Mouse (Mus musculus) heart, embryonic 10.5 days (tissue): ENCODE data around the gene Sec31a. TPM values are rescaled to one million over a fixed set of nuclear protein-coding genes. Genes with fewer than 3 reads are reported as not detected.

ENCODE experiments used
- DNase-seq: peaks from one replicate; pipeline ENCODE4 v3.0.0-alpha.2; 2017; ENCODE audit warnings: low spot score
- H3K27ac ChIP-seq: fragments of 300-500 bp; sonication (generic); 2 replicates; pipeline ENCODE4 v1.5.1; 2016; ENCODE audit warnings: mild to moderate bottlenecking
- H3K27me3 ChIP-seq: fragments of 300-500 bp; sonication (generic); 2 replicates; pipeline ENCODE4 v1.6.1; 2016; ENCODE audit warnings: mild to moderate bottlenecking; ENCODE audit not compliant: poor library complexity, insufficient read depth, severe bottlenecking
- H3K36me3 ChIP-seq: fragments of 300-500 bp; sonication (generic); 2 replicates; pipeline ENCODE4 v1.6.1; 2016; ENCODE audit warnings: mild to moderate bottlenecking, moderate library complexity
- H3K4me1 ChIP-seq: fragments of 300-500 bp; sonication (generic); 2 replicates; pipeline ENCODE4 v1.6.1; 2016; ENCODE audit warnings: mild to moderate bottlenecking
- H3K4me3 ChIP-seq: fragments of 300-500 bp; sonication (generic); 2 replicates; pipeline ENCODE4 v1.5.1; 2016; ENCODE audit warnings: mild to moderate bottlenecking, moderate library complexity
- H3K9me3 ChIP-seq: fragments of 300-500 bp; sonication (generic); 2 replicates; pipeline ENCODE4 v1.6.1; 2016; ENCODE audit warnings: mild to moderate bottlenecking, moderate library complexity
- WGBS: fragments of 180-500 bp; shearing (Covaris S2); methylation state at CpG from one replicate; pipeline ENCODE4 v1.1.7; 2016; 5-methylcytosine and 5-hydroxymethylcytosine counted together
- polyA plus RNA-seq: library from polyadenylated mRNA; unstranded; fragments of >200 nt; fragmentation: Nextera tagmentation; extraction: Ambion mirVana; gene quantifications from 2 replicates; pipeline ENCODE4 v1.2.1, GENCODE M21; 2016

The Sec31a gene
- polyA plus RNA-seq, 1 experiment from 2014 or later, result 156 TPM

DNA sequence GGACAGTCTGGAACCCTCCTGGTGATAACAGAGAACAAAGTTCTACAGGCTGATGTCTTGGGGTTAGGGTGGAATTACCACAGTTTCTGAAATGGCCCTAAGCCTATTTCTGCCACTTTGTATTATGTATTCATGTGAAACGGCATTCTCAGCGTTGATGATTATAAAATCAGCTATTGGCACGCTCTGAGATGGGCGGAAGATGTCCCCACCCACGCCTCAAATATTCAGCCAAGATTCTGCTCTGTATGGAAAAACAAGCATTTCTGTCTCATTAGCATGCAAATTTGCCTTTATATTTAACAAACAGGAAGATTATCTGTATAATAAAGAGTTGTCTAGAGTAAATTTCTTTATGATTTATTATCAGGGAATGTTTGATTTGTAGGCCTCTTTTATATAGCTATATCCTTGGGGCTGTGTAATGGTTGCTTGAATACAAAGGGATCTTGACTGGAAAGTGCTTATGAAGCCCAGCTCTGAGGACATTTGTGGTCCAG is 80.4 kb downstream of the Sec31a start:
- H3K9me3 ChIP-seq, result no peaks in the 10 kb centered on the region
- H3K36me3 ChIP-seq, result no peaks in the 10 kb centered on the region
- H3K4me3 ChIP-seq, result no peak overlapping the region
- DNase-seq, result no peak
- peaks cover 19% of the 10 kb centered on the region for H3K4me1 ChIP-seq
- H3K27me3 ChIP-seq, result no peaks in the 10 kb centered on the region
- no peak overlapping the region for H3K27ac ChIP-seq
- 84% methylated on average over 5 of the region's 5 CpGs for WGBS

GRCm38 (mm10) chr5:100334686-100335085 is 81.3 kb downstream of the Sec31a start:
- Histone ChIP-seq H3K4me1 (peaks cover 19% of the 10 kb centered on the region), H3K27ac (no peak overlapping the region), H3K27me3 (no peaks in the 10 kb centered on the region), H3K36me3 (no peaks in the 10 kb centered on the region), H3K9me3 (no peaks in the 10 kb centered on the region), H3K4me3 (no peak overlapping the region)
- WGBS, result 64% methylated on average over 6 of the region's 6 CpGs
- no peak for DNase-seq

- H3K4me3 ChIP-seq, result no peak overlapping the region
- H3K36me3 ChIP-seq, result no peaks in the 10 kb centered on the region
- peak overlapping the region; percentile 9; the same call in 1 of the 2 replicates for H3K27ac ChIP-seq
- H3K27me3 ChIP-seq, result no peaks in the 10 kb centered on the region
- H3K4me1 ChIP-seq, result peaks cover 27% of the 10 kb centered on the region
- no peak for DNase-seq
- WGBS, result 56% methylated on average over 14 of the region's 14 CpGs
- H3K9me3 ChIP-seq, result no peaks in the 10 kb centered on the region
Observed at GRCm38 (mm10) chr5:100333607-100334380, 82.2 kb downstream of the Sec31a start.

DNA sequence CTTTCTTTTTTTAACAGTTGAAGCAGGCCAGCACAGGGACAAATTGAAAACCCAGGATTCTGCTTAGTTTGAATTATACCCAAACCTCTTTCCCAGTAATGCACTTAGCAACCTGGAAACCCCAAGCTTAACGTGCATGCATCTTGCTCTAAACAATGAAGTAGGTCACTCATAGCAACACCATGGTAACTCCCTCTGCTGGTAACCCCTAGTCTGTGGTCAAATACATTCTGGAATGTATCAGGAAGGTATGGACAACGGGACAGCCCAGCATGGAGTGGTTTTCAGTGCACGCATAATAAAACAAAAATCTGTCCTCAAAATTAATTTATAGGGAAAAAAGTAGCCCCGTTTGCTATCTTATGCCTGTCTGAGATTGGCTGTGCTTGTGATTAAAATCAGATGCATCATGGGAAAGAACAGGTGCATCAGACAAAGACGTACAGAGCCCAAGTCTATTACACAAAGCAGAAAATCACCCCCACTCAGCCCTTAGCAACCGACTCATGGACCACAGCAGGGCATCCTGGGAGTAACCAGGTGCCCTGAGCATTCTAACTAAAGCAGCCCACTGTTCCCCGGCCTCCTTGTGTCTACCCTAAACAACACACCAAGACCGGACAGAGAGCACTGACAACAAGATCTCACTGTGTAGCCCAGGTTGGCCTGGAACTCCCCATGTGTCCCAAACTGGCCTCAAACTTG is 83.6 kb downstream of the Sec31a start:
- Histone ChIP-seq H3K9me3 (no peaks in the 10 kb centered on the region), H3K27ac (no peak overlapping the region), H3K4me1 (peaks cover 40% of the 10 kb centered on the region), H3K27me3 (no peaks in the 10 kb centered on the region), H3K4me3 (no peak overlapping the region), H3K36me3 (no peaks in the 10 kb centered on the region)
- WGBS, result 79% methylated on average over 8 of the region's 8 CpGs
- no peak for DNase-seq

DNA sequence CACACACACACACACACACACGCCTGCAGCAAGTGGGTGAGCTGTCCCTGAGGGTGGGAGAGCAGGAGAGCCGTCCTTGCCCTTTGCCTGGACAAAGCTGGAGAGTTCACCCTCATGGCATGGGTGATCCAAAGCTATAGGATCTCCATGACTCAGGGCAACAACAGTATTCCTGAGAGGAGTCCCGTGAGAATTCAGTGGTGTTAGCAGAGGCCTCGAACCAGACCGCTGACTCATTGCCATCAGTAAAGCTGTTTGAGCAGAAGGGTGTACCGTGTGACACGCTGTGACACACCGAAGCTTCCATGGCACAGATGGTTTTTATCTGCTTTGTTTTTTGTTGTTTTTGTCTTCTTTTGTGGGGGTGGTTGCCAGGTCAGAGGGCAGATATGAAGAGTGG is 84.4 kb downstream of the Sec31a start:
- Histone ChIP-seq H3K4me1 (peaks cover 43% of the 10 kb centered on the region), H3K4me3 (no peak overlapping the region), H3K27ac (no peak overlapping the region), H3K27me3 (no peaks in the 10 kb centered on the region), H3K9me3 (no peaks in the 10 kb centered on the region), H3K36me3 (no peaks in the 10 kb centered on the region)
- 89% methylated on average over 8 of the region's 8 CpGs for WGBS
- DNase-seq, result no peak

GRCm38 (mm10) chr5:100322081-100322480 is 94.0 kb downstream of the Sec31a start:
- H3K27me3 ChIP-seq, result no peaks in the 10 kb centered on the region
- no peak overlapping the region for H3K27ac ChIP-seq
- DNase-seq, result peak; percentile 91
- no peaks in the 10 kb centered on the region for H3K9me3 ChIP-seq
- WGBS, result 2% methylated on average over 11 of the region's 11 CpGs
- H3K36me3 ChIP-seq, result no peaks in the 10 kb centered on the region
- peaks cover 13% of the 10 kb centered on the region; the same call in 1 of the 2 replicates for H3K4me1 ChIP-seq
- no peak overlapping the region for H3K4me3 ChIP-seq

DNA sequence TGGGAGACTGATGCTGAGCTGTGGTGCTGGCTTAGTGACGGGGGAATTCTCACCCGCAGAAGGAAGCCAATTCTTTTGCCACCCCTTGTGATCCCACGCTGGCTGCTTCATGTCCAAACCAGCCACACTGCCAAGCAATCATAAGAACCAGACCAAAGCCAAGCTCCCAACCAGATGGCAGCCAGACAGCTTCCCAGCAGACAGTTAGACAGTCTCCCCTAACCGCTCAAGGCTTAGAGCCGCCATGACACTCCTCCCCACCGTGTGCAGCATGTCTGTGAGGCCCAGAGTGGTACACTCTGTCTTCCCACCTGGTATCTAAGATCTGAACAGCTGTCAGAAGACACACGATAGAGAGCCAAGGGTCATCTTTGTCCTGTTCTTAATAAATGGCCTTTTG is 98.2 kb downstream of the Sec31a start:
- Histone ChIP-seq H3K4me1 (peaks cover 18% of the 10 kb centered on the region; the same call in 1 of the 2 replicates), H3K4me3 (no peak overlapping the region), H3K27ac (no peak overlapping the region), H3K9me3 (no peaks in the 10 kb centered on the region), H3K36me3 (no peaks in the 10 kb centered on the region), H3K27me3 (peaks cover 20% of the 10 kb centered on the region)
- WGBS, result 79% methylated on average over 7 of the region's 7 CpGs
- no peak for DNase-seq

DNA sequence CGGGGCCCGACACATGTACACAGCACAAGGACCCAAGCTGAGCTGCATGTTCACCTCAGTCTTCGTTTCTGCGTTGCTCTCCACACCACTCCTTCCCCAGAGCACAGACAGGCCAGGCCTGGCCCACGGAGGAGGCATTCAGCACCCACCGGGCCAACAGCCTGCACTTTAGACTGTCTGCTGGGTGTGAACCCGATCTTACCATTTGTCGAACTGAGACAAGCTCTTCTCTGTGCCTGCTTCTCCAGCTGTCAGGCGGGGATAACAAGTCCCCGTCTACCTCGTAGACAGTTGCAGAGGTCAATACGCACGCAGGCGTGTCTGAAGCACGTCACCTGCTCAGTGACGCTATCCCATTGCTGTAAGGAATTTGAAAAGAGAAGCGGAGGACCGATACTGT is 99.0 kb downstream of the Sec31a start:
- 70% methylated on average over 18 of the region's 18 CpGs for WGBS
- Histone ChIP-seq H3K4me3 (no peak overlapping the region), H3K36me3 (no peaks in the 10 kb centered on the region)

GRCm38 (mm10) chr5:100315646-100316045 is 100.4 kb downstream of the Sec31a start:
- Histone ChIP-seq H3K4me3 (no peak overlapping the region), H3K27me3 (peaks cover 20% of the 10 kb centered on the region)

More for the DNA sequence above, 99.0 kb downstream of the Sec31a start:
- no peak for DNase-seq
- H3K27me3 ChIP-seq, result peaks cover 20% of the 10 kb centered on the region
- H3K9me3 ChIP-seq, result no peaks in the 10 kb centered on the region
- H3K27ac ChIP-seq, result 0 out of 2 replicates have a peak overlapping the region, but pooled peaks have one; percentile 17
- peaks cover 13% of the 10 kb centered on the region; the same call in 1 of the 2 replicates for H3K4me1 ChIP-seq

DNA sequence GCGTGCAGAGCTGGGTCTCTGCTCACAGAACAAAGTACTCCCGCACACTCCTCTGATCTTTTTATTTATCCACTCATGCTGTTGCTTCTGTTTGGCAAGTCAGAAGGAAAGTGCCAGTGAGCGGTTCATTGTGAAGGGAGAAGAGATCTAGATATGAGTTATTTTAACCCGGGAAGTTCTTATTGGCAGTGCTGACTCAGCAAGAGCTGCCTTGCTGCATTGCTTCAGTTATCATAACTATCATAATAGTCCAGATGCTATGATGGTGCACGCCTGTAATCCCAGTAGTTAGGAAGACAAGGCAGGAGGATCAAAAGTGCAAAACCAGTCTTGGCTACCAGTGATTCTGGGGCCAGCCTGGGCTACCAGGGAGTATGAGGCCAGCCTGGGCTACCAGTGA is 103.6 kb downstream of the Sec31a start:
- no peak overlapping the region for H3K27ac ChIP-seq
- H3K27me3 ChIP-seq, result peaks cover 20% of the 10 kb centered on the region
- H3K4me3 ChIP-seq, result no peak overlapping the region
- H3K9me3 ChIP-seq, result no peaks in the 10 kb centered on the region
- DNase-seq, result no peak
- peaks cover 12% of the 10 kb centered on the region; the same call in 1 of the 2 replicates for H3K4me1 ChIP-seq
- H3K36me3 ChIP-seq, result no peaks in the 10 kb centered on the region
- 75% methylated on average over 5 of the region's 5 CpGs for WGBS

More at GRCm38 (mm10) chr5:100315646-100316045, 100.4 kb downstream of the Sec31a start:
- 50% methylated on average over 3 of the region's 3 CpGs for WGBS
- H3K9me3 ChIP-seq, result no peaks in the 10 kb centered on the region
- no peak overlapping the region for H3K27ac ChIP-seq
- H3K36me3 ChIP-seq, result no peaks in the 10 kb centered on the region
- no peak for DNase-seq
- H3K4me1 ChIP-seq, result peaks cover 13% of the 10 kb centered on the region; the same call in 1 of the 2 replicates

Other genes with a start within 250 kb of the Sec31a start
- gene Lin54, start 84.4 kb upstream of the Sec31a start, polyA plus RNA-seq, result 10.4 and 13.4 TPM in 2 replicates
- 172 and 203 TPM in 2 replicates for gene Cops4, start 102.1 kb upstream of the Sec31a start, polyA plus RNA-seq
- 8.5 and 15.2 TPM in 2 replicates for gene Plac8, start 156.0 kb upstream of the Sec31a start, polyA plus RNA-seq